Mouse (Mus musculus) lung, postnatal 0 days (tissue): Measurements from ENCODE around the gene Tent5b.

Source experiments
- CTCF ChIP-seq: IDR thresholded peaks from 2 replicates; pipeline ENCODE4 v1.5.1; 2016; ENCODE audit warnings: antibody characterized with exemption, mild to moderate bottlenecking
- EP300 ChIP-seq: IDR thresholded peaks from 2 replicates; pipeline ENCODE4 v1.6.1; 2016; ENCODE audit warnings: antibody characterized with exemption, mild to moderate bottlenecking, control low read depth

- TF ChIP-seq CTCF (no peak), EP300 (no peak)
These were observed 14.0 kb downstream of the Tent5b start for GRCm38 (mm10) chr4:133493895-133494294.
